Mouse (Mus musculus) thymus, postnatal 0 days (tissue): ENCODE data around the gene Ldb3. TPM values are rescaled to one million over a fixed set of nuclear protein-coding genes. Genes with fewer than 3 reads are reported as not detected.
A peak's percentile ranks its signal among the peaks of the same experiment; 100 is the strongest.

Experiments used
- DNase-seq: peaks from one replicate; pipeline ENCODE4 v3.0.0-alpha.2; 2015; ENCODE audit warnings: low spot score
- polyA plus RNA-seq: library from polyadenylated mRNA; unstranded; fragments of >200 nt; fragmentation: Nextera tagmentation; extraction: Ambion mirVana; gene quantifications from 2 replicates; pipeline ENCODE4 v1.2.1, GENCODE M21; 2015

Ldb3 gene
- polyA plus RNA-seq, 1 experiment from 2014 or later, result 0.29 TPM

DNA sequence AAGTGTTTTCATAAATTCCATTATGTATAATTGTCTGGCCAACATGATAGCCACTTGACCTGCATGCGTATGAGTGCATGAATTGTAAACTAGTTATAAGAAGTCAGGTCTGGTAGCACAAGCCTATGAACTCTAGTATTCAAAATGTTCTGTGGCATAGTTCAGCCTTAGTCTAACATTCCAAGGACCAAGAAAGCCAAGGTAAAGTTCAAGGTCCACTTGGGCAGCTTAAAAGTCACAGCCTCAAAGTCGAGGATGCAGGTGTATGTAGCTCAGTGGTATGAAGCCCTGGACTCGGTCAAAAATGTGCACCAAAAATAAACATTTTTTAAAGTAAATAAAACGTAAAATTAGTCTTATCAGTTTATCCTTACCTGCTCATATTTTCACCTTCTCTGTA, 75.9 kb downstream of the Ldb3 start:
- DNase-seq, result no peak

DNA sequence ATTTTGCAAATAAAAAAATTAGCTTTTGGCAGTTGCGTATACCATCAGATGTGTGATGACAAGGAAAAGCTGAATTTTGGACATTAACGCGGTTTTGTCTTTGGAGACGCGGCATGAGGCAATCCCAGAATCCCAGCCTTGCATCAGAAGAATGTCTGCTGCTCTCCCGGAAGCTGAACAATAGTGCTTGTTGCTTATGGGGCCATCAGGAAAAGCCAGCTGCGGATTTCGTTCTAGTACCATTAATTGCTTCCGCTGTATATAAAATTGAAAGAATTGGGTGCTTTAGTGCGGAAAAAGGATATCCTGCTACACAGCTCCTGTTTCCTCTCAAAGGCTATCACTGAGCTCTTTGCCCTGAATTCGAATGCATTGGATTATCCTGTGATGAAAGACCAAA, 76.6 kb downstream of the Ldb3 start:
- DNase-seq, result no peak

DNA sequence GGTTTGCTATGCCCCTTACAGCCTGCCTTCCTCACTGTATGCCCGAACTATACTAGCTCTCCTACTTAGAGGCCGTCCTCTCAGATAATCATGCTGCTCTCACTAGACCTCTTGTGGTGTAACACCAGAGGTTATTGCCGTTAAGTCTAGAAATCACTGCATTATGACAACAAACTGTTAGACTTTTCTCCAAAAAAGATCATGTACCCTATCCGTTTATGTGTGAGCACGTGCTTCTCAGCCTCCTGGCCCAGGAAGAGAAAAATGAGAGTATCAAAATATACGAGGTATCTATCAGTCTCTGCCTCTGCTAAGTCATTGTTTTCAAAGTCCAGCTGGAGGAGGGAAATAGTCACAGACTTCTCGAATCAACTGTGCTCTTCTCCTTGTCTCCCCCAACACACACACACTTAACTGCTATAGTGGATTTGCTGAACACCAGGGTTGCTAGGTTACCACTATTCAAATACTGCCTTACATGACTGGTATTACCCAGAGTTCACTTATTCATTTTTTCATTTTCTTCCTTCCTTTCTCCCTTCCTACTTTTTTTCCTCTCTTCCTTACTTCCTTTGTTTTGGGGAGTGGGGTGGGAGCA, 79.5 kb downstream of the Ldb3 start:
- no peak for DNase-seq

DNA sequence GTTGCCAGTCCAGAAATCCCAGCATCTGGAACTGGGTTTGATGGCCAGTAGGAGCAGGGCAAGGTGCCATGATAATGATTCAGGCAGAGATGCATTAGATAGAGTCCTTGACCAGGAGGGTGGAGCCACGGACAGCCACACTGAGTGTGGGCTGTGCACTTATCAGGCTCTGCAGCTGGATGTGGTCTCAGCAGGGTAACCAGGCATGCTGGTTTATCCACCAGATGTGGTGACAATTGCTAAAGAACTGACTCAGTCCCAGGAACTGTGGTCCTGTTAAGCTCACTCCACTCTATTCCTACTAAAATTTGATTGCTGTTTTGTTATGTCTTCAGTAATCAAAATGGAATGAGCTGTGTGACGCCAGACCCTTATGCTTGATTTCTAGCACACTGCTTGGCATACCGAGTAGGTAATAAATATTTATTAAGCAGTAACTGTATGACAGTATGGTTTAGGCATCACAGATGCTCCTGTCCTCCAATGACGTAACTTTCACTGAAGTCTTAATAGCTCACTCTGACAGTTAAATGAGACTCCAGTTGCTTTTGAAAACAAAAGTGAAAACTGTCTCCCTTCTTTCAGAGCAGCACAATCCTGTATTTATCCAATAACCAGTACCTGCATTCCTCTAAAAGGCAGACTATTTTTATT, 80.2 kb downstream of the Ldb3 start:
- DNase-seq, result no peak

DNA sequence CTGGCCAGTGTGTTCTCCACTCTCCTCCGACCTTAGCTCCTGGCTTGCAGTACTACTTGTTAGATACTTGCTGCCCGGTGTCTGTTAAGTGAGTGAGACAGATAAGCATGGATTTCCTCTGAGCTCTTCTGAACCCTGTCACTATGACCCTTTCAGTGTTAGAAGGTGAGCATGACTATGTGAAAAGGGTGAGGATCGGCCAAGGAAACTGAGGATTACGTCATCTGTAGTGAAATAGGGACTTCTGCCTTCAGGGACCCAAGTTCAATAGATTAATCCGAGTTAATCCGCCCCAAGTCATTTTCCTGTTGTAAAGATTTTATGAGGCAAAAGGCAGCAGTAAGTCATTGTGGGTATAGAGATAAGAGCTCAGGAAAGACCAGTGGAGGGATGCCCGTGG, 83.2 kb downstream of the Ldb3 start:
- DNase-seq, result no peak

DNA sequence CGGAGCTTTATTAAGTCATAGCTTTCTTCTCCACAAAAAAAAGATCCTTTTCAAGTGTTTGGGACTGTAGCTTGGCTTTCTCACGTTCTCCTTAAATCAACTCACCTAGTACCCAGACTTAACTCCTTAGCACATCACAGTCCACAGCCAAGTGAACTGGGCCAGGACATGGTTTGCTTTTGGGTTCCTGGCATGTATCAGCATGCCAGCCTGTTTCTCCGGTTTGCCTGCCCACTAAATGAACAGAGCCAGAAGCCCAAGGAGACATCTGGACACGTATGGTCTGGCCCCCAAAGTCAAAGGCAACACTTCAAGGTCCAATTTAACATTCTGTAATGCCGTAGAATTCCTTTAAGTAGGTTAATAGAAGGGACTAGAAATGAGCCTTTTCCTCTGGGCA, 84.1 kb downstream of the Ldb3 start:
- no peak for DNase-seq

DNA sequence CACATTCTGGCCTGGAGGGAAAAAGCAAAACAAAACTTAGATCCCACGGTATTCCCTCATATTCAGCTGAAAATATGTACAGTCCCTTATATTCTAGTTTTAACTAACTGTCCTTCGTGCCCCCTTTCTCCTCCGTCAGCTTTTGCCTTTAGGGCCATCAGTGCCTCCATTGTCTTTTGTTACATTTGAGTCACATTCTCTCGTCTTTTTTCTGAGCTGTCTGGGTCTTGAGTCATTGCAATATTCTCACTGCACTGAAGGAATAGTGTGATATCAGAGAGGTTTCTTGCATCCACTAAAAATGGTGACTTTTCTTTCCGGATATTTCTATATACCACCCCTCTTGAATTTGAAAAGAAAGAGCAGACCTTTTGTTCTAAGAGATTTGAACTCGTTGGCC, 84.7 kb downstream of the Ldb3 start:
- no peak for DNase-seq

DNA sequence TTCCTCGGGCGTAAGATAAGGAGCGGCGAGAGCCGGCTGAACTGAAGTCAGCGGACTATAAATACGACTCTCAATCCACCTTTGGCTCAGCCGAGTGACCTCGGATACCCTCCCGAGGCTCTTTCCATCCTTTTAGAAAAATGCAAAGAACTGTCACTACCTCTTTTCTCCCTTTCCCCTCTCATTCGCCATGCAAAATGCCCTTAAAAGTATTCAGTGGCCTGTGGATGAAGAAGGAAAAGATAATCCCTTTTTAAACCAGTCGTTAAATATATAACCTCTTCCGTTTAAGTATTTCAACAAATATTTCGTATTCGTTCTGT, 85.2 kb downstream of the Ldb3 start, which contains the start of gene Bmpr1a:
Gene Bmpr1a (minus strand): TSS at position 17 of the 323 bp plus-strand sequence.
- no peak for DNase-seq

DNA sequence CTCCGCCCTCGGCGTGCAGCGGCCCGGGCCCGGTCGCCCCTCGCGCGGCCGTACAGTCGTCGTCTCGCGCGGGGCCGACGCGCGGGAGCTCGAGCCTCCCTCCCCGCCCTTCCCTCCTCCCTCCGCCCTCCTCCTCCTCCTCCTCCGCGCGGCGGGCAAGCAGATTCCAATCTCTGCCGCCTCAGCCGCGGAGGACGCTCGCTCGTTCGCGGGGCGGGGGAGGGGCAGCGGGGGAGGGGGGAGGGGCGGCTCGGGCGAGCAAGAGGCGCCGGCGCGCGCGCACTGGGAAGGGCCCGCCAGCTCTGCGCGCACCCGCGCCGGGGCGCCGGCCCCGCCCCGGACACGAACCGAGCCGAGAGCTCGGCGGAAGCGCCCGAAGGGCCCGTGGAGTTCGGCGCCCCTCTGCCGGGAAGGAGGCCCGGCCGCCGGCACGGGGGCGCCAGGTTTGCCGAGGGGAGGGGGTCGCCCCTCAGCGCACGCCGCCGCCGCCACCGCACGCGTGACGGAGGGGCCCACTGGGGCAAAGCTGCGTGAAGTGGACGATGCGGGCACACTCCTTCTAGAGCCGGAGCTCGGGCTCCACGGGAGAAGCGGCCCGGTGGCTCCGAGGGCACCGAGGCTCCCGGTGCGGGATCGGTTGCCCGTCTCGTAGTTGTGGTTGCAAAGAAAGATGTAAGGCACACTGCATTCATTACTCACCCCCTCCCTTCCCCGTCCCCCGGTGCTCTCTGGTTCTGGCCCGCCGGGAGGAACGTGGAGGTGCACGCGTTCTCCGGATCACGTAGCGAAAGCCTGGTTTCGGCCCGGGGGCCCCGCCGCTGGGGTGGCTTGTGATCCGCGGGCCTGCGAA, 85.8 kb downstream of the Ldb3 start:
- DNase-seq, result peak; percentile 92

DNA sequence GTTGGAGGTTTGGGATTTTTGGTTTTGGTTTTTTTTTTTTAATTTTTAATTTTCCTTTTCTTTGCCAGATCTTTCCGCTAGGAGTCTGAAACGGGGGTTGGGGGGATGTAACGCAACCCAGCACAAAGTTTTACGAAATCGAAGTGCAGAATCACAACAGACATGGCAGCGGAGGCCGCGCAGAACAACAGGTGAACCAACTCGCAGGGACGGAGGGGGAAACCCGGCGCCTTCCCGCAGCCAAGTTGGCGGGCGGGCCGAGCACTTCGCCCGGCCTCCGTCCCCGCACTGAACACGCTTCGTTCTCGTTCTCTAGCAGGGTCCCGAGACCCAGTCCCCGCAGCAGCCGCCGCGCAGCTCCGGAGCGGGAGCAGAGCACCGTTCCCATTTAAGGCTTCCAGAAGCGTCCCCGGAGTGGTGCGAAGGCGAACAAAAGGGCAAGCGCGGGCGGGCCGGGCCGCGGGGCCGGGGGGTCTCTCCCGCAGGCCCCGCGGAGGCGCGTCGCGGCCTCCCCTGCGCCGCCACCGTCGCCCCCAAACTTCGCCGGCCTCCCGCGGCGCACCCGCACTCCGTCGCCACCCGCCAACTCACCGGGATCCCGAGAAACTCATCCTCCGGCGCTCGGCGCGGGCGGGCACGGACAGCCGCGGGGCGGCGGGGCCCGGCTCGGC, 86.5 kb downstream of the Ldb3 start:
- peak; percentile 48 for DNase-seq

DNA sequence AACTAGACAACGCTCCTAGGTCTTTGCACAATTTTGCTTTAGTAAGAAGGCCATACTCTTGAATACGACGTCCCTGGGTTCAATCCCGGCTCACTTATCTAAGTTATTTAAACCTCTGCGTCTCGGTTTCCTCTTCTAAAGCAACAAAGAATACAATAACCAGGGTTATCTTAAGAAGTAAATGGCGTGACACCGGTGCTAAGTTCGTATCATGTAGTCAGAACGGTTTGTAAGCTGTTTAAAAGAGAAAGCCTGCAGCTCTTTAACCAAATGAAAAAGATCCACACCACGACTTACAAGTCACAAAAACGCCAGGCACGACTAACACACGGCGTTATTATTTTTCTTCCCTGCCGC, 87.1 kb downstream of the Ldb3 start:
- peak; percentile 33 for DNase-seq

DNA sequence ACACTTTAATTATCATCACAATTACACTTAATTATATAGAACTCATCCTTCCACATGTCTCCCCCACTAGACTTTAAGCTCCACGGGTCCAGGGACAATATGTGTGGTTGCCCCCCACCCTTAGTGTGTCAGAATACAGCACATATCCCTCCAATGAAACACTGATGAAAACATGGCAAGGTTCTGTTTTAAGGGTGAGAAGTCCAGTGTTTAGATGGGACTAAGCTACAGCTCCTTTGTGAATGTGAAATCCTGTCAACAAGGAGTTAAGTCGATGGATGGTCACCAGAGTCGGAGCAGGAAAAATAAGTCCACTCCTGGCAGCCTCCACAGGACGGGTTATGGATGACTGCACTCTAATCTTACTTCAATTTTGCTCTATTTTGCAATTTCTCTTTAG, 88.2 kb downstream of the Ldb3 start:
- no peak for DNase-seq

DNA sequence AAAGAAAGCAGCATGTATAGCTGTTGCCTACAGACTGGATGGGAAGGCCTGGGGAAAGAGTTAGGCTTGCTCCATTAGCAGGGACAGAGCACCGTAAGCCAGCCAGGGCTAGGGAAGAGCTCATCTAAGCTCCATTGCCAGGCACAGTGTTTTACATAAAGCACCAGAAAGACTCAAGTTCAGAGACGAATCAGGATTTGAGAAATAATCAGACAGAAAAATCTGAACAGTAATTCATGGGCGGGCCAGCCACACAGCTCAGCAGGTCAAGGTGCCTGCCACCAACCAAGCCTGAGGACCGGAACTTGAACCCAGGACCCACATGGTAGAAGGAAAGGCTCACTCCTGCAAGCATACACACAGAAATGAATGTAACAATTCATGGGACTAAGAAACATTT, 88.8 kb downstream of the Ldb3 start:
- no peak for DNase-seq

DNA sequence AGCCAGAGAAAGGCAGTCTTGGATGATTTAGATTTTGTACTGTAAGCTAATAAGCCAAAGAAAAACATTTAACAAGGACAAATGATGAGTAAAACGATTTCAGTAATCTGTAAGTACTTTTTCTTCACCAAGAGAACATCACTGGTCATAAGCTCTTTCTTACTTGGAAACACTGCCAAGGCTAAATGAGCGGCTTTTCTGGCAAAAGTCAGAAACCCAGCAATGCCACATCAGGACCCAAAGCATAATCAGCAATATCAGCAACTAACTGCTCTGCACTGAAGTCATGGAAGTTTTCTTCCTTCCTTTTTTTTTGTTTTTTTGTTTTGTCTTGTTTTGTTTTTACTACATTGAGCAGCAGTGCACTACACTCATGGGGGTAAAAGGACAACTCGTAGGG, 91.1 kb downstream of the Ldb3 start:
- DNase-seq, result no peak

DNA sequence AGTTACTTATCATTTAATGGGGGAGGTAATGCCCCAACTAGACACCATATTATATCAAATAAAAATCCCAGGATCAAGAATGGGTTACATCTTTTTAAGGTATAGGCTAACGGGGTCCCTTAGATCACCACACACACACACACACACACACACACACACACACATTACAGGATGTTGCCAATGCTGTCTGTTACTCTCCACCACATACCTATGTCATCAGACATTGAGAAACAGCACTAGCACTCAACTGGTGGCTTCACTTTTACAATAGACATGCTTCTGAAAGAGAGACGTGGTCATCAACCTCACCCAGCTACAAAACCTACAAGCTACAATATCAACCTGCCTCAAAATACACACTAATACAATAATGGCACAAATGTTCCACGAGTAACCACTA, 94.8 kb downstream of the Ldb3 start:
- no peak for DNase-seq

DNA sequence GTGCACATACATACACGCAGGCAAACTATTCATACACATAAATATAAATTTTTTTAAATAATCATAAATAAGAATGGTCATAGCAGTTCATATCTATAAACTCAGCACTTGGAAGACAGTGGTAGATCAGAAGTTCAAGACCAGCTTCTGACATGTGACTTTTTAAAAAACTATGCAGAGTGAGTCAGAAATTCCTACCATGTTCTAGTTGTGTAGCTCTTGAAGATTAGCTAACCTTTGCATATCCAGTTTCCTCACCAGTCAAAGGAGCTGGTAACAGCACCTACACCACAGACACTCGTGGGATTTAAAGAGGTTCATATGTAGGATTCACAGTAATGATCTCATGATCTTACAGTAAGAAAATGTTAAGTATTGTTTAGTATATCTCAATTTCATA, 95.8 kb downstream of the Ldb3 start:
- DNase-seq, result no peak

DNA sequence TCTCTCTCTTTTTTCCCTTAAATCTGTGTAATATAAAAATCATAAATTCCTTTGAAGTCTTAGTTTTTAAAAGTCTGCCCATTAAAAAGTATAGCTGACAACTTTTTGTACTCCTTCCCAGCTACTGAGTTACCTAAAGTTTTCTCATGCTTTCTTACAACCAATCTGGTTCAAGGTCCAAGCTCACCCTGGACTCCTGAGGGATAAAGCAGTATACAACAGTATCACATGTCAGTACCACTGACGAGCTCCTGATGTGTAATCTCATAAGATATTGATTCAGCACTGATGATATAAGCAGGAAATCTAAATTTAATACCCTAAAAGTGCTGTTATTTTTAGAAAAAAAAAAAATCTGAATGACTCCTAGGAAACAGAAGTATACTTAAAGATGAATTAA, 97.5 kb downstream of the Ldb3 start:
- DNase-seq, result no peak

DNA sequence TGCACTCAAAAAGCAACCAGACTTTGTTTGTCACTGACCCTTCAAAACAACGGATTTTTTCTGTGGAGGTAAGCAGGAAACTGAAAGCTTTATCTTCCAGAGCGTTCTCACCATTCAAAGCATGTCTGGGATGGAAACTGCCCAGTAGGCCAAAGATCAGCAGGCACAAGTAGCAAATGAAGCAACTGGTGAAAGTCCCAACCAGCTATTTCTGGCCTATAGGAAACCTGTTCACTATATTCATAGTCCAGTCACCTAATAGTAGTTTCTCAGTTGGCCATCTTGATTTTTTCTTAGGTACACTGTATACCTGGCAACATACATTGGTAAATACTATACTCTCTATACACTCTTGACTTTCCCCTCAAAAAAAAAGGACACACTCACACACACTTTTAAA, 98.6 kb downstream of the Ldb3 start:
- no peak for DNase-seq

DNA sequence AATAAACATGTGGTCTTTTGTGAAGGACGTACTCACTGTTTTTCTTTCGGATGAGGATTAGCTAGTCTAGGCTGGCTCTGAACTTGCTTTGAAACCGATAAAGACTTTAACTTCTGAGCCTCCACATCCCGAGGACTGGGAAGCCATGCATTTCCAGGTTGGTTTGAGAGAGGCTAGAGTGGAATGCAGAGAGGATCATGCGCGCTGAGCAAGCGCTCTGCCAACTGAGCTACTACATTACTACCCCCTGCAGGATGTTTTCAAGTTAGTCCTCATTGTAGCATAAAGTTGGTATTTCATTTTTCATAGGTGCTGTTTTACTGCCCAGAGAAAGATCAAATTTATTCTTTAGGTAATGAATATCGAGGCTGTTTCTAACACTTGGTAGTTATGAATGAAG, 102.3 kb downstream of the Ldb3 start:
- DNase-seq, result no peak

DNA sequence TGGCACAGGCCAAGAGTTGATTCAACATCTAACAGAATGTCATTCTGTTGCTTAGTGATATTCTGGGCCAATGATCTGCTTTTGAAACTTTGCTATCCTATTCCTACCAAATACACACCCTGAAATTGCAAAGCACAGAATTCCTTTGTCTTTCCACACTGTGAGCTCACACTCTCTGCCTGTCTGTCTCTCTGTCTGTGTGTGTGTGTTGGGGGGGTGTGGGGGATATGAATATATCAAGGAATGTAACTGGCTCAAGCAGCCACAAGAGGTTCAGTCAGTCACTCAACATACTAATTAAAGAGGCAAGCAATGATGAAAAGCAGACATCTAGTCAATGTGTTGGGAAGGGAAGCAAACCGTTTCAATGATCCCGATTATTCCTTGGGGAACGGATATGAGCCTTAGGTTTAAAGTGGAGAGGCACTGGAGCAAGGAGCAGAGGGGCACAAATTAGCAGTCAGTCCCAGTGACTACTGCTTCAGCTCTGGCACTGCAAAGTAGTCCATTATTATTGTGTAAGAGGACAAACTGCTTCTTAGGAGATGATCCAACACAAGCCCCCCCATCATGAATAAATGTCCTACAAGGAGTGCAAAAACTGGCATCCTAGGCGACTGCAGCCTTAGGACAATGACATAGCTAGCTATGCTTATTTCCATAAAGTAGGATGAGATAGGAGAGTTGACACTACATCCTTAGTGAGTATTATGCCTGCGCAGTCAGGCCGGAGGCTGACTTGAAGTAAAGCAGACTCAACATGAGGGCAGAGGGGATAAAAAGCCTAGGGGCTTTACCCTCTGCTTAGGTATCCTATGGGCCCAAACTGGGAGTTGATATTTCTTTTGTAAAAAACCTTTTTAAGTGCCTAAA, 104.8 kb downstream of the Ldb3 start:
- DNase-seq, result no peak
